Mouse (Mus musculus) spleen, postnatal 36 days (tissue): ENCODE results near the gene Bola1.
"Not testable (repeated sequence)": the region's sequence is repeated elsewhere in the genome, so short reads cannot be mapped to it uniquely, and the experiment has no call there.

Source experiments
- DNase-seq, 2 experiments: peaks; one replicate each; pipeline ENCODE4 v3.0.0; 2022; ENCODE audit warnings: low spot score in 2 of 2, mixed read lengths in 1 of 2

Bola1 gene

GRCm38 (mm10) chr3:96219661-96220130, at the start of gene Bola1, which contains the start of gene Hist2h2ab:
Gene Bola1, minus strand, starts transcription at chr3:96219709.
Gene Hist2h2ab, plus strand, starts transcription at chr3:96219865.
- DNase-seq = peak; percentile 79 to 85

GRCm38 (mm10) chr3:96268776-96269378, 49.4 kb upstream of the Bola1 start:
- not testable (repeated sequence) for DNase-seq

GRCm38 (mm10) chr3:96268051-96268775, 48.7 kb upstream of the Bola1 start, which contains the start of gene Hist2h3b:
Gene Hist2h3b, plus strand, starts transcription at chr3:96268654.
- peak; percentile 84 to 86 for DNase-seq

DNA sequence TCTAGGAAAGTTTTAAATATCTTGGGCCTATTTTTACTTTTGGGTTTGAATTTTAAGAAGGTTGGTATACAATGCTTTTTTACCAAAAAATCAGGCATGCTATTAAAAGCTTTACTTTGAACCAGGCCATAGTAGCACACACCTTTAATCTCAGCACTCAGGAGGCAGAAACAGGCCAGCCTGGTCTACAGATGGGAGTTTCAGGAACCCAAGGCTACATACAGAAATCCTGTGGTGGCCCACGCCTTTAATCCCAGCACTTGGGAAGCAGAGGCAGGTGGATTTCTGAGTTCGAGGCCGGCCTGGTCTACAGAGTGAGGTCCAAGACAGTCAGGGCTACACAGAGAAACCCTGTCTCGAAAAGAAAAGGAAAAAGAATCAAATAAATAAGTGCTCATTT, 48.0 kb upstream of the Bola1 start:
- DNase-seq = no peak

GRCm38 (mm10) chr3:96266132-96266710, 46.7 kb upstream of the Bola1 start:
- DNase-seq = no peak

DNA sequence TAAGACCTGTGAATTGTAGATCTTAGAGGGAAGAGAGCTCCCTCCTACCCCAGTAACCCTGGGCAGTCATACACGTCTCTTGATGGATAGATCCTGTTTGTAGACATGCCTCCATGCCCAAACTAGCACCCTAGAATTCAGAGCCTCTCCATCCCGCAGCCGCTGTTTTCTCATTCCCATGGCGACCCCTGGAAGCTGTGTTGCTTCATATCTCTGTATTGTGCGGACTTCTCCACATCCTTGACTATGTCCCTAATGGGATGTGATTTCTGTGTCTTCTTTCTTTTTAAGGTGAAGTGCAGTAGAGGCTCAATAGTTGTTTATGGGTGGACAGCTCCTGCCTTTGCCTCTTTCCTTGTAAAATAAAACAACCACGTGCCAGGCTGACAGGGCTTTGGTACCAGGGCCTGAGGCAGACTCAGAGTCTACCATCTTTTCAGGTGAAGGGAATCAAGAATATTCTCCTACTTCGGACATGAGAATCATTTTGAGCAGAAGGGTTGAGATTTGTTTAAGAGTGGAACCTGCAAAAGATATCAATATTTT, 45.0 kb upstream of the Bola1 start:
- DNase-seq = no peak

DNA sequence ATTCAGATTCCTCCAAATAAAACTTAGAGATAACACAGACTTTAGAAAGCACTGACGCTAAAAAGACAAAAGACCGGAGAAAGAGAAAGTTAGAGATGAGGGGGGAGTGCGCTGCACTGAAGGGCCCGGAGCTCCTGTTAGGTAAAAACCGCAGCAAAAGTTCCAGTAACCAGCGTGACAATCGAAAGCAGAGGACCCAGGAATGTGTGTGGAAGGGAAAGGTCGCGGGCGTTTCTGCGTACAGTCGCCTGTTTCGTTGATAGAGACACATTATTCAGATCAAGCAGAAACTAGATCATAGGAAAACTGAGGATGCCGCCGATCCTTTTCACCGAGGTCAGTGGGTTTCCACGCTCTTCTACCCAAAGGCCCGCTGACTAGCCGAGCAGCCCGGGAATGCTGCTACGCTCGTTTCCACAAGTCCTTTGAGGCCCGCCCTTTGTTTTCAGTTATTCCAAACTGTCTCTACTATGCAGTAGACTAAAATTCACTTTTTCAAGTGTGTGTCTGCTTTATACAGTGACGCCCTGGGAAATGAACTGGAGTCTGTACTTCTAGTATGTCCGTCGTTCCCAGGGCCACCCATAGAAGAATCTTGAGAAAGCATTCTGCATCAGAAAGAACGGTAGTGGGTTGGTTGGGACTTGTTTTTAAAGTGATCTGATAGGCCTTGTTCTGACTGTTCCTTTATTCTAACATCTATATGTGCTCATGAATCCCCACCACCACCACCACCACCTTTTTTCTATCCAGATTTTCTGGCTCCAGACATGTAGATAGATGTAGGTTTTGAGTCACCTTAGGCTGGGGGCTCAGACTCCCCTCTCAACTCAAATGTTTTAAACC, 44.3 kb upstream of the Bola1 start:
- peak in 1 of 2 experiments; percentile 36 for DNase-seq

DNA sequence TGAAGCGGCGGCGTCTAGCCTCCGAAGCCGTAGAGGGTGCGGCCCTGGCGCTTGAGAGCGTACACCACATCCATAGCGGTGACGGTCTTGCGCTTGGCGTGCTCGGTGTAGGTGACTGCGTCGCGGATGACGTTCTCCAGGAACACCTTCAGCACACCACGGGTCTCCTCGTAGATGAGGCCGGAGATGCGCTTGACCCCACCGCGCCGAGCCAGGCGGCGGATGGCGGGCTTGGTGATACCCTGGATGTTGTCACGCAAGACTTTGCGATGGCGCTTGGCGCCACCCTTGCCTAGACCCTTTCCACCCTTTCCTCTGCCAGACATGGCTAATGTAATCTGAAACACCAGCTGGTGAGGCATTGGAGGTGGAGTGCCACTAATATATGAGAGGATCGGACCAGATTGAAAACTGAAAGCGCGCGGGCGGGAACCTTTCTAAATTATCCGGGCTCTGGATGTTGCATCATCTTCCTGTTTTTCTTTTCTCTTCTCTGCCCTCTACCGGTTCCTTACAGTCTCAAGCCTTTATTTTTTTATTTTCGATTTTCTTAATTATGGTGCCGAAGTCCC, 43.6 kb upstream of the Bola1 start, which contains the start of gene Hist2h4:
TSS of gene Hist2h4 (minus strand) at position 333 of the 572 bp plus-strand sequence.
- DNase-seq = peak; percentile 94 to 97

DNA sequence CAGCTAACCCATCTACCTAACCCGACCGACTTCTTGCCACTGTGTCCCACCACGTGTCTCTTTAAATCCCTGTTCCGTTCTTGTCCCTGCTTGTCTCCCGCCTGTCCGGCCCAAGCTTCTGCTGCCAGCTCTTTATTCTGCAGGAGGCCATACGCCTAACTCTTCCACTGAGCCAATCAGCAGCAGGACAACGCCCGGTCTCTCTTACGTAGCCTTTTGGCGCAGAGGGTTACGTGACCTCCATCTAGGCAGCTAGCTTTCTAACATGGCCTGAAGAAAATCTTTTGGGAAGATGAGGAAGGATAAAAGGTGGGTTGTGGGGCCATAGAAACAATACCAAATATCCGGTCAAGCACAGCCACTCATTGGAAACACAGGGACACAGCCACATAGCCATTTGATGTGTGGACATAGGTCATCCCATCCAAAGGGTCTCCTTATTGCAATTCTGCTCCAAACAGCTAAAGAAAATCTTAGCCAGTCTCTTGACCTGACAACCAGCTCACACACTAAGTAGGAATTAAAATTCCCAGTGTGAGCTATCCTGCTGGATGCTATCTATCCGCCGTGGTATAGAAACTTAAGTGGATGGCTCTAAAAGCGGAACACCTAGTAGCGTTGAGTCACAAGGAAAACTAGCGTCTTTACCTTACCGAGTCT, 42.8 kb upstream of the Bola1 start:
- peak; percentile 81 to 86 for DNase-seq

DNA sequence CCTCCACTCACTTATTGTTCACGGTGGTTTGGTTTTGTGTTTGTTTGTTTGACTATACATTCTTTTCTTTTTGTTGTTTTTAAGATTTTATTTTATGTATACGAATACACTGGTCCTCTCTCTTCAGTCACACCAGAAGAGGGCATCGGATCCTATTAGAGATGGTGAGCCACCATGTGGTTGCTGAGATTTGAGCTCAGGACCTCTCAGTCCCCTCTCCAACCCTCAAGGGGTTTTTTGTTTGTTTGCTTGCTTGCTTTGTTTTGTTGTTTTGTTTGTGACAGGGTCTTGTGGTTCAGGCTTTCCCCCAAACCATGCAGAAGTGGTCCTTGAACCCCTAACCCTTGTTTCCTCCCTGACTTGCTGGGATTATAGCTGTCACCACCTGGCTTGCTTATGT, 42.1 kb upstream of the Bola1 start:
- no peak for DNase-seq

- DNase-seq = no peak
Measured at GRCm38 (mm10) chr3:96260220-96260619, 40.7 kb upstream of the Bola1 start.

GRCm38 (mm10) chr3:96257190-96257589, 37.7 kb upstream of the Bola1 start:
- no peak for DNase-seq

DNA sequence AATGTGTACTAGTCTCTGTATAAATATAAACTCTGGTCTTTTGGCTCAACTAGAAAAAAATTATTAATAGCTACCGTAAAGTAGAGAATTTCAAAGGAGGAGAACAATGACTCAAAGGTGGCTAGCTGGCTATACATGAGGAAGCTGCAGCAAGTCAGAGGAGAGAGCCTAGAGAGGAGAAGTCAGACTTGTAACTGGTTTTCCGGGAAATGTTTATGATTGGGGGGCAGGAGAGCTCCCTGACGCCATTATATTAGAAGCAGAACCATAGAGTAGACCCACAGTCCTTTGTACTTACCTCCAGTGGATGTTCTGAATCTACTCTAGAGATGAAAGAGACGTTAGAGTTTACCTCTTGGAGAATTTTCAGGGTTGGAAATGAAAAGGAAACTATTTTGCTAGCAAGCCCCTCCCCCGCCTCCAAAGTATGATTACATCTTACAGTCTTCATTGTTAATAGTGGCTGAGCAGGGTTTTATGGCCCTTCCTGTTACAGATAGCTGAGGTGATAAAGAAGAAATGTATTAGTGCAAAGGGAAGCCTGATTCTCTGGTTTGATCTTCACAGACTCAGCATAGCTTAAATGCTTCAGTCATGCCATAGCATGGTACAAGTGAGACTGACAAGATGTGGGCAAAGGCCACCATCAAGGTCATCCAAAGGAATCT, 36.6 kb upstream of the Bola1 start:
- DNase-seq = no peak

DNA sequence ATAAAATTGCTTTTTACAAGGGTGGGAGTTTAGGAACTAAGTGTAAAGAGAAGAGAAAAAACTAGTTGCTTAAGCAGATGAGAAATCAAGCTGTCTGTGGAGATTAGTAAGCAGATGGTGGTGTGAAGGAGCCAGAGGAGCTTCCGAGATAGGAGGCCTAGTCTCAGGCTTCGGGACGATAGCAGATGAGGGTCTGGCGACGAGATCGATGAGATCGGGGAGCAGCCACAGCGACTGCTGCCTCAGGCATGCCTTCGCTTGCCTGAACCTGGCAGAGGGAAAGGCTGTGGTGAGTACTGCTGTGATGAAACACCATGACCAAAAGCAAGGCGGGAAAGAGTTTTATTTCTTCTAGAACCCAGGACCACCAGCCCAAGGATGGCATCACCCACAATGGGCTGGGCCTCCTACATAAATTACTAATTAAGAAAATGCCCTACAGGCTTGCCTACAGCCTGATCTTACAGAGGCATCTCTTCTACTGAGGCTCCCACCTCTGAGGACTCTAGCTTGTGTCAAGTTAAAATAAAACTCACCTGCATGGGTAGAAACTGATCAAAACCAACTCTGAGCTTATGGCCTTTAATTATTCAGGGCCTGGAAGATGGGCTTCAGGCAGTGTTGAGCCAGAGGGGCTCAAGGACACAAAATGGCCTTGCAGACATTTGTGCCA, 35.3 kb upstream of the Bola1 start:
- DNase-seq = no peak

DNA sequence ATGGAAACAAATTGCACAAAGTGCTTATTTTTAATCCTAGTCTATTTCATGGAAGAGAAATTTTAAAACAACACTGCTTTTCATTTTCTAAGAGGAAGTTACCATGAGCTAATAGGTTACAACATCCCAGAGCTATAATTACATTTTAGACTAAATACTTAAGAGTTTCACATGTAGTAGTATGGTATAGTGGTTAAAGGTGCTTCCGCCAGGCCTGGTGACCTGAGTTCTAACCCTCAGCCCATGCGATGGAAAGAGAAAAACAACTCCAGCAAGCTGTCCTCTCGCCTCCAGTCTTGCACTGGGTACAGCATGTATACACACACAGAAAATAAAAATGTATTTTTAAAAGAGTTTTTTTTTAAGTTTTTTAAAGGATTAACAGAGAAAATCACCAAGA, 32.3 kb upstream of the Bola1 start:
- DNase-seq = no peak

GRCm38 (mm10) chr3:96250890-96251289, 31.4 kb upstream of the Bola1 start:
- DNase-seq = no peak

GRCm38 (mm10) chr3:96249034-96249345, 29.5 kb upstream of the Bola1 start:
- no peak for DNase-seq

DNA sequence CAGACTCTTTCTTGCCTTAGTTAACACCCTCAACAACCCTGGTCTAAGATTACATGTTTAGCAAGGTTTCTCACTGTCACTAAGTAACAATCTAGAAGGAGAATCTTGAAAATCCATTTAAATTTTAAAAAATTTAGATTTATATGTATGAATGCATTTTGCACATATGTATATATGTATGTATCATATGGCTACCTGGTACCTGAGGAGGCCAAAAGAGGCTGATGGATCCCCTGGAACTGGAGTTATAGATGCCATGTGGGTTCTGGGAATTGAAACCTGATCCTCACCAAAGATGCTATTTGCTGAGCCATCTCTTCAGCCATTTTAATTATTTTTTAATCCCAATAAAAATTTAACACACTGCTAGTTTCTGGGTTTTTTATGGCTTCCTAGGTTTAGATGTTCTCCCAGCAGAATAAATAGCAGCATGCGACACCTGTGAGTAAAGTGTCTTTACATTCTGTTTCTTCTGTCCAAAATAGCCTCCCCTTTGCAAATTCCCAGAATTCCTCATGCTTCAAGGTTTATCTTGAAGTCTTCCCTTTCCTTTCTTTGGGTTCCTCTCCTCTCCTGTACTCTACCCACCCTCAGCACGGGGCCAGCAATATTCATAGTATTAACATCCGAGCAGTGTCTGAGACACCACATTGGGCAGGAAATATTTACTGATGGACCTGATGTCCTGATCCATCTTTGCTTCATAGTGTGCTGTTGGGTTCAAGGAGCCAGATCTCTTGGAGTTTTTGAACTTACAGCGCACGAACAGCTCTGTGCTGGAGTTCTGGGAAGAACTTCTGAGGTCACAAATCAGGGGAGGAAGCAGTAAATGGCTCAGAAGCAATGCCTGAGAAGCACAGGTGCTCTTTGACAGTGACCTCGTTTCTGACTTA, 28.9 kb upstream of the Bola1 start:
- DNase-seq = no peak
